Mouse (Mus musculus) limb, embryonic 14.5 days (tissue): Measurements from ENCODE around the gene Ptch1. TPM values are rescaled to one million over a fixed set of nuclear protein-coding genes. Genes with fewer than 3 reads are reported as not detected.
A peak's percentile ranks its signal among the peaks of the same experiment; 100 is the strongest.

Experiments used
- ATAC-seq: fragments of 200-750 bp; cut with Nextera tagmentation; 2 replicates; pipeline ENCODE4 v1.8.0; 2017; ENCODE audit warnings: low read depth, moderate number of reproducible peaks, moderate TSS enrichment; ENCODE audit not compliant: low FRiP score
- DNase-seq: peaks from one replicate; pipeline ENCODE4 v3.0.0-alpha.2; 2015; ENCODE audit warnings: low spot score
- H3K27ac ChIP-seq: fragments of 300-500 bp; sonication (generic); replicated peaks from 2 replicates; pipeline ENCODE4 v1.5.1; 2014; ENCODE audit warnings: low read depth, mild to moderate bottlenecking, low read length, moderate library complexity, mixed read lengths
- H3K27me3 ChIP-seq: fragments of 300-500 bp; sonication (generic); 2 replicates; pipeline ENCODE4 v1.6.1; 2014; ENCODE audit warnings: low read length, mixed read lengths; ENCODE audit not compliant: control insufficient read depth, insufficient read depth
- H3K36me3 ChIP-seq: fragments of 300-500 bp; sonication (generic); 2 replicates; pipeline ENCODE4 v1.6.1; 2014; ENCODE audit warnings: mild to moderate bottlenecking, low read length, moderate library complexity, mixed read lengths; ENCODE audit not compliant: control insufficient read depth, insufficient read depth
- H3K4me1 ChIP-seq: fragments of 300-500 bp; sonication (generic); 2 replicates; pipeline ENCODE4 v1.6.1; 2014; ENCODE audit warnings: antibody characterized with exemption, low read length, mixed read lengths; ENCODE audit not compliant: control insufficient read depth, insufficient read depth
- H3K4me2 ChIP-seq: fragments of 300-500 bp; sonication (generic); replicated peaks from 2 replicates; pipeline ENCODE4 v1.6.1; 2014; ENCODE audit warnings: low read depth, mild to moderate bottlenecking, low read length, moderate library complexity; ENCODE audit not compliant: severe bottlenecking
- H3K4me3 ChIP-seq: fragments of 300-500 bp; sonication (generic); replicated peaks from 2 replicates; pipeline ENCODE4 v1.5.1; 2014; ENCODE audit warnings: low read length
- H3K9ac ChIP-seq: fragments of 300-500 bp; sonication (generic); 2 replicates; pipeline ENCODE4 v1.6.1; 2014; ENCODE audit warnings: mild to moderate bottlenecking, low read depth, low read length, moderate library complexity; ENCODE audit not compliant: severe bottlenecking
- H3K9me3 ChIP-seq: fragments of 300-500 bp; sonication (generic); 2 replicates; pipeline ENCODE4 v1.6.1; 2016; ENCODE audit warnings: low read length; ENCODE audit not compliant: control insufficient read depth
- POLR2A ChIP-seq: fragments of 200-500 bp; IDR thresholded peaks from 2 replicates; pipeline ENCODE4 v1.8.0; 2012; ENCODE audit warnings: inconsistent platforms, mild to moderate bottlenecking, moderate library complexity, borderline replicate concordance; ENCODE audit not compliant: insufficient read depth, insufficient read length; ENCODE audit errors: extremely low read depth
- WGBS: fragments of 180-500 bp; shearing (Covaris S2); extraction: QIAGEN DNeasy Blood & Tissue Kit; methylation state at CpG from one replicate; pipeline ENCODE4 v1.1.7; 2014; 5-methylcytosine and 5-hydroxymethylcytosine counted together
- polyA plus RNA-seq, 2 experiments: library from polyadenylated mRNA; depleted of rRNA in 1 of 2; stranded (reverse) in 1 of 2; unstranded in 1 of 2; fragments of >200 nt; fragmentation: Nextera tagmentation in 1 of 2; extraction: Ambion mirVana in 1 of 2; gene quantifications; 2 replicates each; pipeline versions ENCODE4 v1.2.1 to v1.2.3; 2012 to 2014

Gene Ptch1
- polyA plus RNA-seq, 2 experiments, result 31.0 to 45.9 TPM

GRCm38 (mm10) chr13:63496646-63497582 lies 76.5 kb downstream of the Ptch1 start, which contains the start of gene Fancc:
Gene Fancc, minus strand, starts transcription at chr13:63497278.
- Histone ChIP-seq H3K4me2 (peak within 1 kb of the TSS; percentile 43), H3K4me3 (0 out of 2 replicates have a peak within 1 kb of the TSS, but pooled peaks have one; percentile 2), H3K9me3 (no peaks in the 10 kb centered on the region), H3K36me3 (no peaks in the 10 kb centered on the region), H3K4me1 (peaks cover 8% of the 10 kb centered on the region), H3K27me3 (no peaks in the 10 kb centered on the region), H3K27ac (peak within 1 kb of the TSS; percentile 58), H3K9ac (0 out of 2 replicates have a peak within 1 kb of the TSS, but pooled peaks have one; percentile 28)
- no peak for TF ChIP-seq POLR2A
- peak; percentile 82 for ATAC-seq
- DNase-seq, result peak; percentile 68
- 12% methylated on average over 23 of the region's 23 CpGs for WGBS

- H3K9ac ChIP-seq, result no peak overlapping the region
- H3K36me3 ChIP-seq, result no peaks in the 10 kb centered on the region
- H3K4me3 ChIP-seq, result no peak overlapping the region
- DNase-seq (no peak), ATAC-seq (no peak)
- 66% methylated on average over 7 of the region's 7 CpGs for whole genome bisulfite sequencing
- H3K27me3 ChIP-seq, result no peaks in the 10 kb centered on the region
- H3K27ac ChIP-seq, result no peak overlapping the region
- no peak for TF ChIP-seq POLR2A
- no peak overlapping the region for H3K4me2 ChIP-seq
- no peaks in the 10 kb centered on the region for H3K9me3 ChIP-seq
- no peaks in the 10 kb centered on the region for H3K4me1 ChIP-seq
These were observed 85.7 kb downstream of the Ptch1 start for GRCm38 (mm10) chr13:63487707-63488042.

GRCm38 (mm10) chr13:63486791-63487706 lies 86.3 kb downstream of the Ptch1 start:
- H3K36me3 ChIP-seq, result no peaks in the 10 kb centered on the region
- no peak overlapping the region for H3K4me3 ChIP-seq
- ATAC-seq, result no peak
- H3K9ac ChIP-seq, result no peak overlapping the region
- WGBS, result 43% methylated on average over 17 of the region's 18 CpGs
- DNase-seq, result no peak
- H3K9me3 ChIP-seq, result no peaks in the 10 kb centered on the region
- no peaks in the 10 kb centered on the region for H3K4me1 ChIP-seq
- no peak overlapping the region for H3K27ac ChIP-seq
- H3K4me2 ChIP-seq, result no peak overlapping the region
- H3K27me3 ChIP-seq, result no peaks in the 10 kb centered on the region
- no peak for TF ChIP-seq POLR2A

GRCm38 (mm10) chr13:63475356-63475755 lies 98.0 kb downstream of the Ptch1 start:
- H3K9me3 ChIP-seq, result no peaks in the 10 kb centered on the region
- ATAC-seq (no peak), DNase-seq (no peak)
- H3K4me2 ChIP-seq, result no peak overlapping the region
- TF ChIP-seq POLR2A, result no peak
- H3K36me3 ChIP-seq, result no peaks in the 10 kb centered on the region
- WGBS, result 73% methylated on average over 8 of the region's 8 CpGs
- H3K4me1 ChIP-seq, result no peaks in the 10 kb centered on the region
- H3K27me3 ChIP-seq, result no peaks in the 10 kb centered on the region
- H3K27ac ChIP-seq, result no peak overlapping the region
- no peak overlapping the region for H3K9ac ChIP-seq
- no peak overlapping the region for H3K4me3 ChIP-seq

Other genes starting within 250 kb of the Ptch1 start
- gene Fancc, start 76.3 kb downstream of the Ptch1 start, polyA plus RNA-seq (2012; rRNA removed), result 20.6 and 22.8 TPM in 2 replicates
- gene Fancc, start 76.3 kb downstream of the Ptch1 start, polyA plus RNA-seq (2014; fragmentation: Nextera tagmentation; extraction: Ambion mirVana), result 20.5 and 20.6 TPM in 2 replicates
- gene Ercc6l2, start 241.6 kb upstream of the Ptch1 start, polyA plus RNA-seq (2012; rRNA removed), result 14.3 and 23.6 TPM in 2 replicates
- gene Ercc6l2, start 241.6 kb upstream of the Ptch1 start, polyA plus RNA-seq (2014; fragmentation: Nextera tagmentation; extraction: Ambion mirVana), result 25.4 and 26.2 TPM in 2 replicates